Comparison of ENCODE assay signal across 16 mouse cellular contexts in the genomic region with DNA sequence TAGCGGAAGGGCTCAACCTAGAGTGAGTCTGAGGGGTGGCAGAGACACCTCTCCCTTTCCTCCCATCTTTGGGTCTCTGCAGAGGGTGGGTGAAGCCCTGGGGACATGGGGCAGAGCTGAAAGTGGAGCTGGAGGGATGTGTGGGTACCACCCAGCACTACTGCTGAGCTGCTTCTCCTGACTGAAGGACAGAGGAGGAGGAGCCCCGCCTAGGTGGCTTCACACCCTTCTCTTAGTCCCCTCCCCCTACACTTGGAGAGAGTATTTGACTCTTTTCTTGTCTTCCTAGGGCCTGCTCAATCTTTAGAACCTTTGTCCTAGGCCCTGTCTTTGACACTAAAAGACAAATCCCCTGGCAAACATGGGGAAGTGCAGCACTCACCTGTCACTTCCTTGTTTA. TPM values are rescaled to one million over a fixed set of nuclear protein-coding genes. Genes with fewer than 3 reads are reported as not detected.
A peak's percentile ranks its signal among the peaks of the same experiment; 100 is the strongest.
DNase-seq lines count a peak whose midpoint lies in the region; ATAC-seq and TF ChIP-seq lines count a peak whose summit lies in the region.
"Had no signal": no experiment of that assay in that cellular context is flagged by ENCODE, and none has a peak within 500 bp of the region (broad histone marks: within the 10 kb centered on the region; RNA-seq: fewer than 3 reads in every experiment).

No protein-coding gene starts in this region.

- no peak for DNase-seq in hindbrain, postnatal 0 days (ENCODE audit: low spot score)
- no peak for DNase-seq in hindbrain, embryonic 10.5 days (ENCODE audit: low spot score)
- no peak for DNase-seq in midbrain, embryonic 14.5 days
- DNase-seq in stomach, postnatal 0 days (ENCODE audit: low spot score) = peak; percentile 15
- DNase-seq in thymus, postnatal 0 days (ENCODE audit: low spot score) = no peak
- DNase-seq: adrenal gland, postnatal 25 days; cerebellum, adult 2 months; gastrocnemius, postnatal 14 days; kidney, adult 11 months; kidney, postnatal 25 days; retina, postnatal 1 day had no signal

- H3K4me1 ChIP-seq in hindbrain, postnatal 0 days (ENCODE audit: insufficient read depth, low read length) = peaks cover 13% of the 10 kb centered on the region; the same call in 1 of the 2 replicates
- peaks cover 53% of the 10 kb centered on the region for H3K4me1 ChIP-seq in hindbrain, embryonic 10.5 days (replicated peaks)
- peaks cover 70% of the 10 kb centered on the region for H3K4me1 ChIP-seq in midbrain, embryonic 13.5 days (replicated peaks)
- H3K4me1 ChIP-seq in midbrain, embryonic 14.5 days (ENCODE audit: control insufficient read depth, insufficient read depth, low read length) = peaks cover 38% of the 10 kb centered on the region
- peaks cover 30% of the 10 kb centered on the region for H3K4me1 ChIP-seq in intestine, embryonic 15.5 days (replicated peaks)
- peaks cover 18% of the 10 kb centered on the region for H3K4me1 ChIP-seq in stomach, postnatal 0 days (replicated peaks; ENCODE audit: control insufficient read depth, insufficient read depth)

- H3K27me3 ChIP-seq in hindbrain, postnatal 0 days (ENCODE audit: insufficient read depth, low read length) = no peaks in the 10 kb centered on the region
- H3K27me3 ChIP-seq in hindbrain, embryonic 10.5 days (ENCODE audit: insufficient read depth, poor library complexity, severe bottlenecking) = no peaks in the 10 kb centered on the region
- H3K27me3 ChIP-seq in midbrain, embryonic 13.5 days = no peaks in the 10 kb centered on the region
- no peaks in the 10 kb centered on the region for H3K27me3 ChIP-seq in midbrain, embryonic 14.5 days (ENCODE audit: control insufficient read depth, insufficient read depth, low read length)
- no peaks in the 10 kb centered on the region for H3K27me3 ChIP-seq in intestine, embryonic 15.5 days (replicated peaks)
- H3K27me3 ChIP-seq in stomach, postnatal 0 days (ENCODE audit: control insufficient read depth, insufficient read depth, low read length) = no peaks in the 10 kb centered on the region
- H3K27me3 ChIP-seq: embryonic facial prominence, embryonic 15.5 days; limb, embryonic 15.5 days had no signal

- H3K27ac ChIP-seq in hindbrain, postnatal 0 days = no peak overlapping the region
- H3K27ac ChIP-seq in hindbrain, embryonic 10.5 days = no peak overlapping the region
- H3K27ac ChIP-seq in midbrain, embryonic 13.5 days = no peak overlapping the region
- no peak overlapping the region for H3K27ac ChIP-seq in midbrain, embryonic 14.5 days (replicated peaks; ENCODE audit: low read depth, low read length)
- 0 out of 2 replicates have a peak overlapping the region, but pooled peaks have one; percentile 22 for H3K27ac ChIP-seq in intestine, embryonic 15.5 days
- H3K27ac ChIP-seq in stomach, postnatal 0 days (replicated peaks) = peak overlapping the region; percentile 73
- H3K27ac ChIP-seq: embryonic facial prominence, embryonic 15.5 days; limb, embryonic 15.5 days had no signal

- no peak overlapping the region for H3K4me2 ChIP-seq in hindbrain, postnatal 0 days (ENCODE audit: low read depth, low read length)
- no peak overlapping the region for H3K4me2 ChIP-seq in midbrain, embryonic 13.5 days (replicated peaks)
- H3K4me2 ChIP-seq in midbrain, embryonic 14.5 days (ENCODE audit: low read length) = no peak overlapping the region
- peak overlapping the region; percentile 5; the same call in 1 of the 2 replicates for H3K4me2 ChIP-seq in intestine, embryonic 15.5 days (replicated peaks)
- H3K4me2 ChIP-seq in stomach, postnatal 0 days (replicated peaks; ENCODE audit: low read depth) = no peak overlapping the region
- H3K4me2 ChIP-seq: embryonic facial prominence, embryonic 15.5 days; limb, embryonic 15.5 days had no signal

- no peak overlapping the region for H3K9ac ChIP-seq in hindbrain, postnatal 0 days (replicated peaks; ENCODE audit: low read length)
- no peak overlapping the region for H3K9ac ChIP-seq in midbrain, embryonic 13.5 days (replicated peaks)
- no peak overlapping the region for H3K9ac ChIP-seq in midbrain, embryonic 14.5 days (replicated peaks; ENCODE audit: low read length)
- no peak overlapping the region for H3K9ac ChIP-seq in intestine, embryonic 15.5 days
- H3K9ac ChIP-seq in stomach, postnatal 0 days (ENCODE audit: low read length) = no peak overlapping the region
- H3K9ac ChIP-seq: embryonic facial prominence, embryonic 15.5 days; limb, embryonic 15.5 days had no signal

- no peak for TF ChIP-seq EP300 in stomach, postnatal 0 days (optimal IDR thresholded peaks at IDR 0.05)

- H3K9me3 ChIP-seq in hindbrain, postnatal 0 days (ENCODE audit: low read length) = no peaks in the 10 kb centered on the region
- no peaks in the 10 kb centered on the region for H3K9me3 ChIP-seq in hindbrain, embryonic 10.5 days
- H3K9me3 ChIP-seq in midbrain, embryonic 13.5 days = no peaks in the 10 kb centered on the region
- no peaks in the 10 kb centered on the region for H3K9me3 ChIP-seq in midbrain, embryonic 14.5 days (ENCODE audit: control insufficient read depth, low read length)
- H3K9me3 ChIP-seq in intestine, embryonic 15.5 days = no peaks in the 10 kb centered on the region
- H3K9me3 ChIP-seq in stomach, postnatal 0 days (ENCODE audit: control insufficient read depth, low read length) = no peaks in the 10 kb centered on the region
- H3K9me3 ChIP-seq: embryonic facial prominence, embryonic 15.5 days; limb, embryonic 15.5 days had no signal

- H3K36me3 ChIP-seq in hindbrain, postnatal 0 days (ENCODE audit: insufficient read depth, low read length) = no peaks in the 10 kb centered on the region
- no peaks in the 10 kb centered on the region for H3K36me3 ChIP-seq in hindbrain, embryonic 10.5 days
- H3K36me3 ChIP-seq in midbrain, embryonic 13.5 days = no peaks in the 10 kb centered on the region
- no peaks in the 10 kb centered on the region for H3K36me3 ChIP-seq in midbrain, embryonic 14.5 days (ENCODE audit: control insufficient read depth, insufficient read depth, low read length)
- no peaks in the 10 kb centered on the region for H3K36me3 ChIP-seq in intestine, embryonic 15.5 days
- no peaks in the 10 kb centered on the region for H3K36me3 ChIP-seq in stomach, postnatal 0 days (ENCODE audit: control insufficient read depth, insufficient read depth, low read length)
- H3K36me3 ChIP-seq: embryonic facial prominence, embryonic 15.5 days; limb, embryonic 15.5 days had no signal

- WGBS in hindbrain, postnatal 0 days = 71% methylated on average over 2 of the region's 2 CpGs
- WGBS in hindbrain, embryonic 10.5 days = 54% methylated on average over 2 of the region's 2 CpGs
- 69% methylated on average over 2 of the region's 2 CpGs for WGBS in midbrain, embryonic 13.5 days
- WGBS in midbrain, embryonic 14.5 days = 66% methylated on average over 2 of the region's 2 CpGs
- 54% methylated on average over 2 of the region's 2 CpGs for WGBS in intestine, embryonic 15.5 days
- WGBS in stomach, postnatal 0 days = 56% methylated on average over 2 of the region's 2 CpGs

- TF ChIP-seq CTCF in hindbrain, postnatal 0 days (IDR thresholded peaks at IDR 0.05; ENCODE audit: low read depth) = no peak
- no peak for TF ChIP-seq CTCF in stomach, postnatal 0 days (IDR thresholded peaks at IDR 0.05; ENCODE audit: low read depth)

- no peak overlapping the region for H3K4me3 ChIP-seq in hindbrain, postnatal 0 days (ENCODE audit: low read length)
- no peak overlapping the region for H3K4me3 ChIP-seq in hindbrain, embryonic 10.5 days
- H3K4me3 ChIP-seq in midbrain, embryonic 13.5 days (replicated peaks) = no peak overlapping the region
- H3K4me3 ChIP-seq in midbrain, embryonic 14.5 days (replicated peaks; ENCODE audit: low read depth, low read length) = no peak overlapping the region
- H3K4me3 ChIP-seq in intestine, embryonic 15.5 days (replicated peaks) = no peak overlapping the region
- H3K4me3 ChIP-seq in stomach, postnatal 0 days (ENCODE audit: low read depth, low read length) = no peak overlapping the region
- H3K4me3 ChIP-seq: embryonic facial prominence, embryonic 15.5 days; limb, embryonic 15.5 days; myocyte had no signal

- ATAC-seq in hindbrain, postnatal 0 days = peak; percentile 29; the same call in 1 of the 2 replicates
- peak; percentile 27; the same call in 1 of the 2 replicates for ATAC-seq in midbrain, embryonic 13.5 days
- ATAC-seq in midbrain, embryonic 14.5 days (ENCODE audit: low FRiP score, low TSS enrichment) = no peak
- ATAC-seq in intestine, embryonic 15.5 days = peak; percentile 57
- 0 out of 2 replicates have a peak, but pooled peaks have one; percentile 9 for ATAC-seq in stomach, postnatal 0 days (ENCODE audit: low FRiP score, low TSS enrichment)

RNA-seq across cellular contexts. Expression of a gene that starts 7.3 kb away (rescaled TPM):
- 60.2 and 67.7 TPM in 2 replicates for total RNA-seq in hindbrain, postnatal 0 days (2014; rRNA removed)
- 73.0 and 77.0 TPM in 2 replicates for polyA plus RNA-seq in hindbrain, postnatal 0 days (2015; fragmentation: Nextera tagmentation; extraction: Ambion mirVana)
- 43.6 and 45.6 TPM in 2 replicates for polyA plus RNA-seq in hindbrain, embryonic 10.5 days (2016; fragmentation: Nextera tagmentation; extraction: Ambion mirVana)
- 75.6 and 81.0 TPM in 2 replicates for polyA plus RNA-seq in midbrain, embryonic 13.5 days (2015; fragmentation: Nextera tagmentation; extraction: Ambion mirVana)
- 62.3 and 91.0 TPM in 2 replicates for polyA plus RNA-seq in midbrain, embryonic 14.5 days (2014; fragmentation: Nextera tagmentation; extraction: Ambion mirVana)
- 22.2 and 26.1 TPM in 2 replicates for polyA plus RNA-seq in intestine, embryonic 15.5 days (2015; fragmentation: Nextera tagmentation; extraction: Ambion mirVana)
- 91.8 and 96.2 TPM in 2 replicates for polyA plus RNA-seq in stomach, postnatal 0 days (2015; fragmentation: Nextera tagmentation; extraction: Ambion mirVana)
- 3.7 and 4.8 TPM in 2 replicates for polyA plus RNA-seq in thymus, postnatal 0 days (2015; fragmentation: Nextera tagmentation; extraction: Ambion mirVana)

Comparison
In these comparisons a context has a peak if more than half of its experiments do, and no peak if none do; other contexts are left out.
1. H3K27ac ChIP-seq: peak in intestine, embryonic 15.5 days (single experiment) and stomach, postnatal 0 days (single experiment); none in hindbrain, postnatal 0 days (single experiment), hindbrain, embryonic 10.5 days (single experiment), midbrain, embryonic 13.5 days (single experiment) and midbrain, embryonic 14.5 days (single experiment).